Mouse (Mus musculus): ENCODE measurements around the gene Ppp3r2.

Gene Ppp3r2

GRCm38 (mm10) chr4:49681812-49682211, at the start of gene Ppp3r2:
Ppp3r2 (minus strand) TSS chr4:49682024.
- DNase-seq (ENCODE audit: low read depth, low spot score): no peak

GRCm38 (mm10) chr4:49729326-49729725, 47.5 kb upstream of the Ppp3r2 start:
- DNase-seq (ENCODE audit: low read depth, low spot score): no peak

GRCm38 (mm10) chr4:49723908-49724307, 42.1 kb upstream of the Ppp3r2 start:
- no peak for DNase-seq (ENCODE audit: low read depth, low spot score)

GRCm38 (mm10) chr4:49691405-49692194, 9.8 kb upstream of the Ppp3r2 start:
- DNase-seq (ENCODE audit: low read depth, low spot score): no peak

DNA sequence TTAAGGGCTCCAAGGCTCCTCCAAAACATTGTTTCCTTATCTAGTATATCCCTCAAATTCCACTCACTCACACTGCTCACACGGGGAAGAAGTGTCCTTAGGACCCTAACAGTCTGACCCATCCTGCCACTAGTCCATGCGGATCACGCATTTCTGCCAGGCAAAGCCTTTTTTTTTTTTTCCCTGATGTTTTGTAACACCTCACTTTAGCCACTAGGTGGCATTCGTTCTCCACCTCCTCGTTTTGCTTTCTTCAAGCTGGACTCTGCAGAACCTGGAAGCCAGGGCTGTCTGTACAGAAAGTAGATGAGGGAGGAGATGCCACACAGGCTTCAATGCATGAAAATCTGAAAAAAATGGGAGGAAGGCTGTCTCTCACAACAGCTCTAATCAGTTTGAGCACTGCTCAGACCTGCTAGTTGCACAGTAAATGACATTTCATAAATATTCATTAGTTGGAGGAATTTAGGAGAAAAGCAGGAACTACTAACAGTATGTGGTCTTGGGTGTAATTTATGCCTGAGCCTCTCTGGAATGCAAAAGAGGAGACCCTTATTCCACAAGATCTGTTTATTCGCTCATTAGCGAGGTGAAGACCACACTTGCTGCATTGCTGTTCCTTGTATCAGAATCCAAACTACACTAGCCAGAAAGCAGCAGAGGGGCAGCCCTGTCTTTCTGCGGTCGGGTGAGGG, 6.9 kb upstream of the Ppp3r2 start:
- DNase-seq (ENCODE audit: low read depth, low spot score): peak; percentile 42

DNA sequence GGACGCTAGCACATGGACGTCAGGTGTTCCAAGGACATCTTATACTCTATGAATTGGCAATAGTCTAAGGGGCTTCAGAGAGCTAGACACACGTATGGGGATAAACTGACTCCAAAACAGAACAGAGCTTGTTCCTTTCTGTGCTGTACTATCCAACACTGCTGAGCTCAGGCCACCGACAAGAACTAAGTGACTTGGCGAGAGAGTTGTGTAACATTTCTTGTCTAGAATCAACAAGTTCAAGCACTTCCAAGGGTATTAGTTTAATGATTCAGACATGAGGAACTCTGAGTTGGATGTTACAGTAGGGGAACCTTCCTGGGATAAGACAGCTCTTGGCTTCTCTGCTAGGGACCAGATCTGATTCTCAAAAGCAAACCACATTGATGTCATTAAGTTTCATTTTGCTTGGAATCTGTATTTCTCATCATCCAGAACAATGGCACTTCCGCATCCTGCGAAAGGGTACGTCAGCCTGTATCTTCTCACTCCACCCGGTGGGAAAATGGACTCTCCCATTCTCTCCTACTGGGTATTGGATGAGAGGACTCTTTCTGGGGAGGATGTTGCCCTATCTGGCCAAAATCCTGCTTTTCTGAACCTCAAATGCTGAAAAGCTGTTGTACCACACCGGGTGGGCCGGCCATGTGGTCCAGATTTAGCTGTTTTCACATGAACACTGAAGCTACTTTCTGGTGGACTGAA, 1.5 kb downstream of the Ppp3r2 start:
- DNase-seq (ENCODE audit: low read depth, low spot score): no peak

- DNase-seq (ENCODE audit: low read depth, low spot score): no peak
Measured at GRCm38 (mm10) chr4:49676790-49677189, 5.0 kb downstream of the Ppp3r2 start.

DNA sequence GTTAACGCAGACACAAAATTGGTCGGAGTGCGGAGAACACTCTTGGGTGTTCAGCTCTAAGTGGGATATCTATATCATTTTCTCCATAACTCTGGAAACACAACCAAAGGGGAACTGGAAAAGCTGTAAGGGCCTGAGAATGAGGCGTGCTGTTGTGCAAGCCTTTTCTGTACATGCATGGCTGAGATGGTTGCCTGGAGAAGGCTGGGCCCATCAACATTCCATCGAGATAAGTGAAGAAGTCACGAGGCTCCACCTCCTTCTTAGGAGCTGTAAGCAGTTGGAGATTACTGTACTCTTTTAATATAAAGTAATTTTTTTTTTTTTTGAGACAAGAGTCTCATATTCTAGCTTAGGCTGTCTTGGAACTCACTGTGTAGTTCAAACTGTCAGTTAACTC, 5.8 kb downstream of the Ppp3r2 start:
- no peak for DNase-seq (ENCODE audit: low read depth, low spot score)

DNA sequence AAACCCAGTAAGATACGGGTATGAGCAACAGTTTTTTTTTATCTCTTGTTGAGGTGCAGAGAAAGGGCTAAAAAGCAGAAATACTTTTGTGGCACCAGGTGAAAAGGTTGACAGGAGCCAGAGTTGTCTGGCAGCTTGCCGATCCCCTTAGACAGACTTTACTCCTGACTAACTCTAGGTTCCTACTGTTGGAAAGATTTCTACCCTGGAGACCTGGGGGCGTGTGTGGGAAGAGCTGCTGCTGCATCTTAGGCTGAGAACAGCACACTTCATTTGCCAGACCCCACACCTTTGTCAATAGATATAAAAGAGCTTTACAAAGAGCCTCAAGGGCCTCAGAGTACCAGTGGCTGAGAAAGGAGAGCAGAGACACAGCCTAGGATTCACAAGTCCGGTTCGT, 17.0 kb downstream of the Ppp3r2 start:
- DNase-seq (ENCODE audit: low read depth, low spot score): no peak

DNA sequence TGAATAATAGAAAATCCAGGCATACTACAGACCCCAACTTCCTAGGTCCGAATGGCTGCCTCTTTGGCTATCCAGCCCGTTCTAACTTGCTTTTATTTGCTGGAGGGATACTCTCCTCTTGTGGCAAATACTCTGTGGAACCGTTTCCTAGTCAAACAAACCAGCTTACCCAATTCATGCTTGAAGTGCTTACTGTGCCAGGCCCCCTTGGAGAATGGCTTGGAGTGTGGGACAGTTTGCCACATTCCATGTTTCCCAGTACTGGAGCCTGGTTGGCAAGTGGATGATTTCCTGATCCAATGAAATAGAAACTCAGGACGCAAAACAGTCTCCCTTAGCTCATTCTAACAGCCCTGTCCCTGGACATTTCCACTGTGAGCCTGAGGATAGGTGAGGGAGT, 19.6 kb downstream of the Ppp3r2 start:
- no peak for DNase-seq (ENCODE audit: low read depth, low spot score)

DNA sequence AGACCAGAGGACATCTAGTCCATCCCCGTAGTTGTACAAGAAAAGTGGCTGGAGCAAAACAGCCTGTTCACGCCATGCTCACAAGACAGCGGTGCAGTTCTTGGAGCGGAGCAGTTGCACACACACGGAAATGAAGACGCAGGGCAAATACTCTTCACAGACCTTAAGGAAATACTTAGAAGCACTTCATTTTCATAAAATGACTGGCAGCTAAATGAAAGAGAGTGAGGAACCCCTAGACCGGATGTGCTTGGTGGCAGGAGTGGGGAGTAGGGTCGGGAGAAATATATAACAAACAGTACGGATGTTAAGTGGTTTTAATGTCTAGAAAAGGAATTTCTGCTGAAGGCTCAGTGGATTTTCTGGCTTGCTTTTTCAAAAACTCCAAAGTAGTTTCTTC, 20.2 kb downstream of the Ppp3r2 start:
- no peak for DNase-seq (ENCODE audit: low read depth, low spot score)

GRCm38 (mm10) chr4:49659421-49659820, 22.4 kb downstream of the Ppp3r2 start:
- DNase-seq (ENCODE audit: low read depth, low spot score): no peak

- no peak for DNase-seq (ENCODE audit: low read depth, low spot score)
Measured at GRCm38 (mm10) chr4:49639913-49640312, 41.9 kb downstream of the Ppp3r2 start.

DNA sequence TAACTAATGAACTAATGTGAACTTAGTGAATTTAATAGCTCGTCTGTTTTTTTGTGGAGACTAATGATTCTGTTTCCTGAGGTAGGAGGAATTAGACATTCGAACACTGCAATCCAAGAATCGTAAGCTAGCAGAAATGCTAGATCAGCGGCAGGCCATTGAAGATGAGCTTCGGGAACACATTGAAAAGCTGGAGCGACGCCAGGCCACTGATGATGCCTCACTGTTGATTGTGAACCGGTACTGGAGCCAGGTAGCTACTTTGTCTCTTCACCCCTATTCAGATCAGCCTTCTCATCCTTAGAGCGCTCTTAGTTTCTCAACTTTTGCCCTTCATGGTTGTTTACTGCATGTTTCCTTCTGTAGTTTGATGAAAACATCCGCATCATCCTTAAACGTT, 44.0 kb downstream of the Ppp3r2 start:
- no peak for DNase-seq (ENCODE audit: low read depth, low spot score)

DNA sequence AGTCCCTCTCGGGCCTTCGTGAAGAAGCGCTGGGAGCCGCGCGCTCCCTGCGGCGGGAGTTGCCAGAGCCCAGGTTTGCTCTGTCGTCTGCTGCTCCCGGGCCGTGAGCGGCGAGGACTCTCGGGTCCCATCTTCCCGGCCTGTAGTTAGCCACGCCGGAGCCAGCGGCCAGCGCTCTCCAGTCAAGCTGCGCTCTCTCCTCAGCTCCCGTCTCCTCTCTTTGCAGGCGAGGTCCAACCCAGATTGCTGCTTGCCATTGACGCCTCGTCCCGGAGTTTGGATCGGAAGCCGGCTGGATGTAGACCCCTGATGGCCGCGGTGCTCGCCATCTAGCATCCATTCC, 49.7 kb downstream of the Ppp3r2 start:
- DNase-seq (ENCODE audit: low read depth, low spot score): no peak

DNA sequence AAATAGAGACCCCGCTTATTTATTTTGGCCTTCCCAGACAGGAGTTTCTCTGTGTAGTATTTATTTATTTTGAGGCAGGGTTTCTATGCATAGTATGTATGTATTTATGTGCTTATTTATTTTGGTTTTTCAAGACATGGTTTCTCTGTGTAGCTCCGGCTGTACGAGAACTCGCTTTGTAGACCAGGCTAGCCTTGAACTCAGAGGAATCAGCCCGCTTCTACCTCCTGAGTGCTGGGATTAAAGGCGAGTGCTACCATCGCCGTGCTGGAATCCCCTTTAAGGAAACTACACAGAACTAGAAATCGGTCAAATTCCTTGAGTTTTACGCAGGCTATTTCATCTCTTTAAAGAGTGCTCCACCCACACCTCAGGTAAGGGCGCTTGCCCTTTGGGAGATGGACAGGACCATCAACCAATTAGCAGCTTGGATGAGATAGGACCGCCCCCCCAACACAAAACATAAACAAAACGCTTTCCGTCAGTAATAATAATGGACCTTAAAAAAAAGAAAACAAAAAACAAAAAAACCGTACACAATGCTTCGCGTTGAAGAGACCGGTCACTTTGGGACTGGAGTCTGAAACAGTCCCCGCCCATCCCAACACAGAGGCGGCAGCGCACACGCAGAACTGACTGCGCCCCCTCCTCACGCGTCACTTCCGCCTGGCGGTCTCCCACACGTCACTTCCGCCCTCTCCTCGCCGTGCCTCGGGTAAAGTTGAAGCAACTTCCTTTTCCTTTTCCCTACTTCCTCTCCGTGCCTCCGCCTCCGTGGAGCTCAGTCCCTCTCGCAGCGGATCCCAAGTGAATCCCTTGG, 50.3 kb downstream of the Ppp3r2 start, which contains the start of gene Rnf20:
TSS of gene Rnf20 (plus strand) at position 688 of the 820 bp plus-strand sequence.
- DNase-seq (ENCODE audit: low read depth, low spot score): peak; percentile 97

GRCm38 (mm10) chr4:49628941-49629340, 52.9 kb downstream of the Ppp3r2 start:
- DNase-seq (ENCODE audit: low read depth, low spot score): no peak

Measured in retina, adult 2 months (tissue).